Comparison of ENCODE assay signal across 15 mouse cellular contexts in genomic region chr13:103067581-103068166, GRCm38 (mm10).
DNase-seq lines count a peak whose midpoint lies in the region; ATAC-seq lines count a peak whose summit lies in the region.
"Had no signal": no experiment of that assay in that cellular context is flagged by ENCODE, and none has a peak within 500 bp of the region (broad histone marks: within the 10 kb centered on the region; RNA-seq: fewer than 3 reads in every experiment).

No protein-coding gene starts in this region.

- DNase-seq in frontal cortex, postnatal 14 days (ENCODE audit: low spot score in 2 of 2): no peak
- peak; percentile 11 to 84 for DNase-seq in left cerebral cortex, postnatal 25 days (ENCODE audit: low spot score in 2 of 2)
- DNase-seq in left cerebral cortex, postnatal 4 days: no peak
- DNase-seq in fibroblast of lung, adult 2 months (ENCODE audit: low read depth): peak; percentile 12
- peak; percentile 25 for DNase-seq in heart, postnatal 4 days
- no peak for DNase-seq in natural killer cell, adult 2 months (ENCODE audit: low spot score in 2 of 2)
- no peak for DNase-seq in thymus, adult 18-20 months
- DNase-seq: B cell, adult 2 months; cerebellum, adult 11 months; gastrocnemius, postnatal 36 days; kidney, adult 2 months; kidney, postnatal 4 days; thymus, adult 2 months had no signal

- intact Hi-C loops in left cerebral cortex, postnatal 25 days (cut with DNase I): no loop called here
- intact Hi-C loops in left cerebral cortex, postnatal 4 days (cut with DNase I): no loop called here

- peak; percentile 93 for ATAC-seq in frontal cortex, adult (ENCODE audit: low TSS enrichment)
- ATAC-seq: forebrain, embryonic 15.5 days had no signal

Comparison
In these comparisons a context has a peak if more than half of its experiments do, and no peak if none do; other contexts are left out.
1. DNase-seq: peak in left cerebral cortex, postnatal 25 days (2 of 2), fibroblast of lung, adult 2 months (single experiment) and heart, postnatal 4 days (single experiment); none in frontal cortex, postnatal 14 days (0 of 2), left cerebral cortex, postnatal 4 days (single experiment), natural killer cell, adult 2 months (0 of 2) and thymus, adult 18-20 months (0 of 2).